In the genomic region with DNA sequence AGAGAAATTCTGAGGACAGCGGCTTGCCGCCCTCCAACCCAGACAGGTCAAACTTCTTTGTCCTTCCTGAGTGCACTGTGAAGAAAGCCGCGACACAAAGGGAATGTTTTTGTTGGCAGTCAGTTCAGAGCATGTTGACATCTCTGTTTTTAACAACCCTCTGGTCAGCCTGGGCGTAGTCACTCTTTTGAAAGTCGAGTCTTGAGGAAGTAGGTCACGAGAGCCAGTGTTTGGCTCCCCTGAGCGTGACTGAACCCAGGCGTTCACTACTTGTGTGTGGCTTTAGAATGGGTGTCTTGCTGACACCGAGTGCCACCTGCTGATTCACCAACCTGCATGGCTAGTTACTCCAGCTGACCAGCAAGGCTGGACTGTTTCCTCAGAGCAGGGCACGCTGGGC, we compare ENCODE assay signal across 8 mouse cellular contexts. TPM values are rescaled to one million over a fixed set of nuclear protein-coding genes. Genes with fewer than 3 reads are reported as not detected.
DNase-seq lines count a peak whose midpoint lies in the region; ATAC-seq and TF ChIP-seq lines count a peak whose summit lies in the region.

No protein-coding gene starts in this region.

- H3K4me3 ChIP-seq in hindbrain, postnatal 0 days (ENCODE audit: low read length) = no peak overlapping the region
- no peak overlapping the region for H3K4me3 ChIP-seq in hindbrain, embryonic 16.5 days (ENCODE audit: low read length)
- no peak overlapping the region for H3K4me3 ChIP-seq in heart, adult 2 months

- no peak for ATAC-seq in hindbrain, postnatal 0 days
- ATAC-seq in hindbrain, embryonic 16.5 days = no peak; the same call in 1 of the 2 replicates
- ATAC-seq in cerebellum, adult (ENCODE audit: insufficient number of reproducible peaks, low FRiP score, low TSS enrichment) = no peak

- H3K4me2 ChIP-seq in hindbrain, postnatal 0 days (ENCODE audit: low read depth, low read length) = no peak overlapping the region
- no peak overlapping the region for H3K4me2 ChIP-seq in hindbrain, embryonic 16.5 days (ENCODE audit: low read length)

- no peaks in the 10 kb centered on the region for H3K27me3 ChIP-seq in hindbrain, postnatal 0 days (ENCODE audit: insufficient read depth, low read length)
- no peaks in the 10 kb centered on the region for H3K27me3 ChIP-seq in hindbrain, embryonic 16.5 days (replicated peaks; ENCODE audit: control insufficient read depth, insufficient read depth, low read length)
- no peaks in the 10 kb centered on the region for H3K27me3 ChIP-seq in heart, adult 2 months (ENCODE audit: control insufficient read depth, insufficient read depth, low read length)

- no peaks in the 10 kb centered on the region for H3K79me2 ChIP-seq in heart, adult 2 months (replicated peaks; ENCODE audit: control insufficient read depth, insufficient read depth, low read length)

- 27% methylated on average over 11 of the region's 11 CpGs for WGBS in hindbrain, postnatal 0 days
- WGBS in hindbrain, embryonic 16.5 days = 36% methylated on average over 11 of the region's 11 CpGs
- 10% methylated on average over 11 of the region's 11 CpGs for WGBS in heart, adult 2 months

- DNase-seq in hindbrain, postnatal 0 days (ENCODE audit: low spot score) = peak; percentile 5
- peak; percentile 40 to 69 for DNase-seq in heart, adult 2 months
- DNase-seq in kidney, postnatal 36 days = peak; percentile 41 to 50
- DNase-seq in ovary, postnatal 14 days (ENCODE audit: low spot score) = peak; percentile 24
- DNase-seq in embryo, embryonic 10.5 days (ENCODE audit: low spot score) = no peak
- no peak for DNase-seq in right cerebral cortex, adult 18-20 months

- TF ChIP-seq POLR2A in heart, adult 2 months (IDR thresholded peaks at IDR 0.05; ENCODE audit: insufficient read depth, low read depth, low read length) = no peak

- no peak overlapping the region for H3K27ac ChIP-seq in hindbrain, postnatal 0 days
- H3K27ac ChIP-seq in hindbrain, embryonic 16.5 days (ENCODE audit: low read depth, low read length) = no peak overlapping the region
- H3K27ac ChIP-seq in heart, adult 2 months = peak overlapping the region; percentile 15

- TF ChIP-seq CTCF in hindbrain, postnatal 0 days (IDR thresholded peaks at IDR 0.05; ENCODE audit: low read depth) = no peak
- no peak for TF ChIP-seq CTCF in heart, adult 2 months (IDR thresholded peaks at IDR 0.05)

- H3K9ac ChIP-seq in hindbrain, postnatal 0 days (replicated peaks; ENCODE audit: low read length) = no peak overlapping the region
- H3K9ac ChIP-seq in hindbrain, embryonic 16.5 days (ENCODE audit: low read depth, low read length) = no peak overlapping the region
- peak overlapping the region; percentile 12; the same call in 1 of the 2 replicates for H3K9ac ChIP-seq in heart, adult 2 months (ENCODE audit: low read depth, low read length)

- H3K4me1 ChIP-seq in hindbrain, postnatal 0 days (ENCODE audit: insufficient read depth, low read length) = no peaks in the 10 kb centered on the region
- H3K4me1 ChIP-seq in hindbrain, embryonic 16.5 days (ENCODE audit: control insufficient read depth, insufficient read depth, low read depth, low read length) = no peaks in the 10 kb centered on the region
- H3K4me1 ChIP-seq in heart, adult 2 months (ENCODE audit: control insufficient read depth, insufficient read depth, low read length) = peaks cover 9% of the 10 kb centered on the region

- TF ChIP-seq EP300 in heart, adult 2 months (IDR thresholded peaks at IDR 0.05; ENCODE audit: insufficient read depth, low read depth, low read length) = no peak

- intact Hi-C loops in heart, adult 2 months (cut with DNase I) = loop anchor here (10.0 kb wide), 1 partner anchor 724 kb away; no protein-coding TSS in a partner anchor

- no peaks in the 10 kb centered on the region for H3K9me3 ChIP-seq in hindbrain, postnatal 0 days (ENCODE audit: low read length)
- no peaks in the 10 kb centered on the region for H3K9me3 ChIP-seq in hindbrain, embryonic 16.5 days (ENCODE audit: control insufficient read depth, low read length)

- no peaks in the 10 kb centered on the region for H3K36me3 ChIP-seq in hindbrain, postnatal 0 days (ENCODE audit: insufficient read depth, low read length)
- H3K36me3 ChIP-seq in hindbrain, embryonic 16.5 days (ENCODE audit: control insufficient read depth, insufficient read depth, low read length) = no peaks in the 10 kb centered on the region
- no peaks in the 10 kb centered on the region; the same call in 1 of the 2 replicates for H3K36me3 ChIP-seq in heart, adult 2 months (ENCODE audit: control insufficient read depth, insufficient read depth, low read length)

RNA-seq across cellular contexts. Expression of gene Prep, which starts 18.4 kb away (rescaled TPM):
- total RNA-seq in hindbrain, postnatal 0 days (2014; rRNA removed) = 22.0 and 23.5 TPM in 2 replicates
- 19.0 and 21.3 TPM in 2 replicates for polyA plus RNA-seq in hindbrain, postnatal 0 days (2015; fragmentation: Nextera tagmentation; extraction: Ambion mirVana)
- polyA plus RNA-seq in hindbrain, embryonic 16.5 days (2015; fragmentation: Nextera tagmentation; extraction: Ambion mirVana) = 26.9 and 28.1 TPM in 2 replicates
- 10 to 100 TPM; 12.1 to 13.8 TPM for total RNA-seq in heart, adult 2 months (2021)
- 7.9 and 11.8 TPM in 2 replicates for polyA plus RNA-seq in heart, adult 2 months (2012; rRNA removed)

Comparison
In these comparisons a context has a peak if more than half of its experiments do, and no peak if none do; other contexts are left out.
1. DNase-seq: peak in hindbrain, postnatal 0 days (single experiment), heart, adult 2 months (2 of 2), kidney, postnatal 36 days (2 of 2) and ovary, postnatal 14 days (single experiment); none in embryo, embryonic 10.5 days (single experiment) and right cerebral cortex, adult 18-20 months (single experiment).